Mouse (Mus musculus) testis, postnatal 10 days (tissue): ENCODE results near the gene Mrps2.
"Not testable (repeated sequence)": the region's sequence is repeated elsewhere in the genome, so short reads cannot be mapped to it uniquely, and the experiment has no call there.

Experiments
- DNase-seq: peaks from one replicate; pipeline ENCODE4 v3.0.0; 2021; ENCODE audit warnings: low spot score

The Mrps2 gene

DNA sequence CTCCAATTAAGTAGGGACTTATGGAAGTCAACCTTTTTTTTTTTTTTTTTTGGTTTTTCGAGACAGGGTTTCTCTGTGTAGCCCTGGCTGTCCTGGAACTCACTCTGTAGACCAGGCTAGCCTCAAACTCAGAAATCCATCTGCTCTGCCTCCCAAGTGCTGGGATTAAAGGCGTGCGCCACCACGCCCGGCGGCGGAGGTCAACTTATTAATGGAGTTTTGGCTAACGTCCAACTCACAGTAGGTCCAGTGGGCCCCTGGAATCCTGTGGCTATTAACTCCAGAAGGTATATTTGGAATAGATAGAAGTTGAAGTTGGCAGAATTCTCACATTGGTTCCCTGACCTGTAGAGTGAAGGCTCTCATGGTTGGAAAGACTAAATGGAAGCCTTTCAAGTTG, 4.1 kb downstream of the Mrps2 start:
- not testable (repeated sequence) for DNase-seq

DNA sequence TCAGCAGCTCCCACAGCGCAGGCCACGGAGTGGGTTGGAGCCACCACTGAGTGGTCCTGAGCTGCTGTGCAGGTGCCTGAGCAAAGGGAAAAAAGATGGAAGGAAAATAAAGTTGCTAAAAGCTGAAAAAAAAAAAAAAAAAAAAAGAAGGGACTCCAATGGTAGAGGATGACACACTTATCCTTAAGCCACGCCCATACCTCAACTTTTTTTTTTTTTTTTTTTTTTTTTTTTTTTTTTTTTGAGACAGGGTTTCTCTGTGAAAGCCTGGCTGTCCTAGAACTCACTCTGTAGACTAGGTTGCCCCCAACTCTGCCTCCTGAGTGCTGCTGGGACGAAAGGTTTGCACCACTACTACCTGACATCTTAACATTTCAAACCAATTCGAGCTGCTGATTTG, 10.1 kb downstream of the Mrps2 start:
- DNase-seq = peak; percentile 21

DNA sequence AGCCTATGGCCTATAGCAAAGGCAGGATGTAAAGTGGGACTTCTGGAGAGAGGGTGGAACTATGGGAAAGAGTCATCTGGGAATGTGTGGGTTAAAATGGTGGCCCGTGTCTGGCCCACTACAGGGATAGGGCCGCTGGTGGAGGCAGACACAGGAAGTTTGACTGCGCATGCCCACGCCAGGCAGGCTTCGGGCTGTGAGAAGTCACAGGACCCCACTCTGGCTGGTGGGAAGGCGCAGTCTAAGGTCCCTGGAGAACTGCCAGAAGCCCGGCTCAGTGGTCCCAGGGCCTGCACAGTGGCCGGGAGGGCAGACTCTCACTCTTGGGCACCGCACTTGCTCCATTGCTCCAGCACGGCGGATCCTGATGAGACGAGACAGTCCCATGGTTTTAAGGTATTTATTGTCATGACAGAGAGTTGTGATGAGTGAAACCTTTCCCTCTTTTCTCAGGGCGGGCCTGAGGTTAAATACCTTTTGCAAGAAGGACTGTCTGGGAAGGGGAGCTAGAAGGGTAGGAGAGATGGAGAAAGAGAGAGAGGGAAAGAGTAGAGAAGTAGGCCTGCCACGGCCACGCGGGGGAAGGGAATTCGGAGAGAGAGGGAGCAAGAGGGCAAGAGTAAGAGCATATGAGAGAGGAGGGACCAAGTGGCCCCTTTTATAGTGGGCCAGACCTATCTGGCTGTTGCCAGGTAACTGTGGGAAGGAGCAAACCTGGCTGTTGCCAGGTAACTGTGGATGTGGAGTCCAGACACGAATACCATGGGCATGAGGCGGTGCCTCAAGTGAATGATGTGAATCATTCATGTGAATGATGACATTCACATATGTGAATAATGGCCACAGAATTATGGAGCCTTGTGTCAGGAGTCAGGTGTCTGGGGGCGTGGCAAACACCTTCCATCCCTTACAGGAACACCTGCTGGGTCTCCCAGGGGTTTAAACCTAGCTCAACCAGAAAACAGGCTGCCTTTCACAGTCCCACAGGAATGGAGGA, 11.6 kb downstream of the Mrps2 start:
- DNase-seq = peak; percentile 47

- DNase-seq = no peak
These were observed 16.0 kb downstream of the Mrps2 start for GRCm38 (mm10) chr2:28483861-28484260.

- peak; percentile 47 for DNase-seq
These were observed 26.7 kb downstream of the Mrps2 start for GRCm38 (mm10) chr2:28494521-28494920.

GRCm38 (mm10) chr2:28495207-28495756, 27.4 kb downstream of the Mrps2 start:
- peak; percentile 65 for DNase-seq

- DNase-seq = peak; percentile 38
These were observed 28.1 kb downstream of the Mrps2 start for GRCm38 (mm10) chr2:28495801-28496595.

DNA sequence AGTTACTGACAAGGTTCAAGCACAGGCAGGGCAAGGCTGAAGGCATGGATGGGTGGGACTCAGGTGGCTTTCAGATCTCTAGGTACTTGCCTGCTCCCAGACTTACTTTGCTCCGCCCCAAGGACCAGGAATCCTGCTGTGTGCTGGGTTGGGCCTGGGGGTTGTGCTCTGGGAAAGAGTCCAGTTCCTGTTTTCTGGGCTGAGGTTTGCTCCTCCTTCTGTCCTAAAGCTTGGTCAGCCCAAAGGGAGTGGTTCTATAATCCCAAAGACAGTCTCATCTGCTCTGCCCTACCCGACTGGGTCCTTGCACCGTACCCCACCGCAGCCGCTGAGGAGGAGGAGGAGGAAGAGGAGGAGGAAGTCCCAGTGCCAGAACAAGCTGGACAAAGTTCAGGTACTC, 28.8 kb downstream of the Mrps2 start, which contains the start of gene Gbgt1:
Gene Gbgt1, plus strand, starts transcription at position 221 of the 400 bp plus-strand sequence.
- DNase-seq = peak; percentile 44

DNA sequence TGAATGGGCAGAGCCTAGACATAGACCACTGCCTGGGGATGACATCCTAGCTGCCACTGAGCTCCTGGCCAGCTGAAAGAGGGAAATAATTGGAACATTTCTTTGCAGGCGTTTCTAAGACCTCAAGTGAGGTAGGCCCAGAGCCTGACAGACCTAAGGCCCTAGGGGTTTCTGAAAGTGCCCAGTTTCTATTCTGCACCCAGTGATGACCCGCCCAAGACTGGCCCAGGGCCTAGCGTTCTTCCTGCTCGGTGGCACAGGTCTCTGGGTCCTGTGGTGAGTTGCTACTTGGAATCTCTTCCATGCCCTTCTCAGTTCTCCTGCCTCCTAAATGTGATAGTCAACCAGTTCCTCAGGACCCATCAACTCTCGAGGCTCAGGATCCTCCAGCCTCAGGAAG, 29.7 kb downstream of the Mrps2 start:
- peak; percentile 34 for DNase-seq

DNA sequence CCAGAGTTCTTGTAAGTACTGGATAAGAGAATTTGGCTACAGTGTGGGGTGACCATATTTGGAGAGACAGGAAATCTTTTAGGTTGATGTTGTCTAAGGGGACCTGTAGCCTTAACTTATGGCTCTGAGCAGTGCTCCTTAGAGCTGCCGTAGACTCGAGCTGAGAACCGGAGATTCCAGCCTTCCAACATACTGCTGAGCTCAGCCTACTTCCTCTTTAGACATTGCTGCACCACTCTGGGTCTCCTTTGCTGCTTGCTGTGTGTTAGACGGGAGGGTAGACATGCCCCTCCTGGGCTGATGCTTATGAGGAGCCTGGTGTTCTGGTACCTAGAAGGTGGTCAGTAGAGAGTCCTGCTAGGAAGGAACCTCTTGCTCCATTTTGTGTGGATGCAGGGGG, 30.6 kb downstream of the Mrps2 start:
- peak; percentile 31 for DNase-seq

GRCm38 (mm10) chr2:28502987-28503386, 35.1 kb downstream of the Mrps2 start:
- DNase-seq = peak; percentile 34

- peak; percentile 34 for DNase-seq
These were observed 36.8 kb downstream of the Mrps2 start for GRCm38 (mm10) chr2:28504676-28505075.

GRCm38 (mm10) chr2:28505795-28506194, 37.9 kb downstream of the Mrps2 start, which contains the start of gene Gm10134:
Gene Gm10134 (plus strand): TSS chr2:28506095.
- DNase-seq = peak; percentile 29

- peak; percentile 28 for DNase-seq
These were observed 38.4 kb downstream of the Mrps2 start for GRCm38 (mm10) chr2:28506291-28506690.

GRCm38 (mm10) chr2:28511600-28511999, 43.7 kb downstream of the Mrps2 start:
- DNase-seq = peak; percentile 31

GRCm38 (mm10) chr2:28512798-28513401, 45.0 kb downstream of the Mrps2 start, which contains the start of gene Ralgds:
Gene Ralgds (plus strand): TSS chr2:28513125.
- peak; percentile 77 for DNase-seq

GRCm38 (mm10) chr2:28513431-28514370, 45.8 kb downstream of the Mrps2 start:
- peak; percentile 68 for DNase-seq

DNA sequence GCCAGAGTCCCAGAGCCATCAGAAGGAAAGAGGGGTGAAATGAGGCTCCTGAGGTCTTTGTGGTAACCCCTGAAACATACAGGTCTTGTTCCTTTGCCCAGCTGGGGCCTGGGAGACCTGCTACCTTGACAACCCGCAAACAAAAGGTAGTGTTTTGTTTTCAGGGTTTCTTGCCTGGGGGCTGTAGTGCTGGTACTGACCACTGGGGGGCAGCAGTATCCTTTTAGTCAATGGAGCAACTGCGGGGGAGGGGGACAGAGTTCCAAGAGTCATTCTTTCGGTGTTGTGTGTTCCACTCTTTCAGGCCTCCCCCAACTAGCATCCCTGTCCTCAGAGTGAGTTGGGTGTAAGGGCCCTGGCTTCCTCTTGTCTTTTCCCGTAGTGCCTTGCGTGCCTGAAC, 46.6 kb downstream of the Mrps2 start:
- DNase-seq = peak; percentile 95

- DNase-seq = peak; percentile 87
These were observed 49.5 kb downstream of the Mrps2 start for GRCm38 (mm10) chr2:28517206-28517909.

DNA sequence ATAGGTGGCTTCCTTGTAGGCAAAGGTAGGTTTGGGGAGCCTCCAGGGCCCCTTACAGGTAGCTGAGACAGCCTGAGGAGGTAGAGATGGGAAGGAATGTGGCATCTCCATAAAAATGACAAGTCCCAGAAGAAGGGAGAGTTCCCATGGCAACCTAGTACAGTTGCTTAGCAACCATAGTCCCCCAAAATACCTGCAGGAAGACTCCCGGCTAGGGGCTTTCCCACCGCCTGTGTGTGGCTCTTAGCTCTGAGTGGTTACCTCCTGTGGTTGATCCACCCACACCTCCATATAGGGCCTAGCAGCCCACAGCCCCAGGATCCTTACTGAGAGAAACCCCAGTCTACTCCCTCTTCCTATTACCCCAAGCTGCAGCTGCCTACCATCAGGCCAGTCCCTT, 50.4 kb downstream of the Mrps2 start:
- DNase-seq = no peak
